Mouse (Mus musculus) kidney, adult 11 months (tissue): ENCODE data around the gene Hic1.
A peak's percentile ranks its signal among the peaks of the same experiment; 100 is the strongest.

ENCODE experiments used
- DNase-seq: peaks from one replicate; pipeline ENCODE4 v3.0.0; 2022

Gene Hic1

GRCm38 (mm10) chr11:75145841-75146240, 23.5 kb downstream of the Hic1 start:
- no peak for DNase-seq

- DNase-seq: no peak
Observed at GRCm38 (mm10) chr11:75142749-75143148, 26.6 kb downstream of the Hic1 start.

GRCm38 (mm10) chr11:75141913-75142312, 27.4 kb downstream of the Hic1 start:
- DNase-seq: no peak

GRCm38 (mm10) chr11:75141038-75141437, 28.3 kb downstream of the Hic1 start:
- DNase-seq: no peak

GRCm38 (mm10) chr11:75140431-75140830, 28.9 kb downstream of the Hic1 start:
- no peak for DNase-seq

GRCm38 (mm10) chr11:75139122-75139963, 30.0 kb downstream of the Hic1 start:
- peak; percentile 57 for DNase-seq

- peak; percentile 80 for DNase-seq
Observed at GRCm38 (mm10) chr11:75136666-75137398, 32.5 kb downstream of the Hic1 start.

GRCm38 (mm10) chr11:75135358-75135757, 34.0 kb downstream of the Hic1 start:
- DNase-seq: peak; percentile 86

- DNase-seq: no peak
Observed at GRCm38 (mm10) chr11:75134485-75135068, 34.7 kb downstream of the Hic1 start.

GRCm38 (mm10) chr11:75133951-75134350, 35.4 kb downstream of the Hic1 start:
- DNase-seq: peak; percentile 67

GRCm38 (mm10) chr11:75133391-75133790, 35.9 kb downstream of the Hic1 start:
- no peak for DNase-seq

- DNase-seq: peak; percentile 70
Observed at GRCm38 (mm10) chr11:75132278-75132677, 37.0 kb downstream of the Hic1 start.

GRCm38 (mm10) chr11:75131300-75131699, 38.0 kb downstream of the Hic1 start:
- DNase-seq: no peak

- DNase-seq: no peak
Observed at GRCm38 (mm10) chr11:75129481-75129880, 39.8 kb downstream of the Hic1 start.

- DNase-seq: no peak
Observed at GRCm38 (mm10) chr11:75126384-75126783, 42.9 kb downstream of the Hic1 start.

GRCm38 (mm10) chr11:75124406-75124805, 44.9 kb downstream of the Hic1 start:
- DNase-seq: no peak

- DNase-seq: no peak
Observed at GRCm38 (mm10) chr11:75121348-75121747, 48.0 kb downstream of the Hic1 start.

- no peak for DNase-seq
Observed at GRCm38 (mm10) chr11:75119841-75120240, 49.5 kb downstream of the Hic1 start.

GRCm38 (mm10) chr11:75119298-75119697, 50.0 kb downstream of the Hic1 start:
- DNase-seq: no peak

GRCm38 (mm10) chr11:75118141-75118540, 51.2 kb downstream of the Hic1 start:
- no peak for DNase-seq

- no peak for DNase-seq
Observed at GRCm38 (mm10) chr11:75116379-75116778, 52.9 kb downstream of the Hic1 start.
